Mouse (Mus musculus) midbrain, postnatal 0 days (tissue): ENCODE results near the gene Arhgap15. TPM values are rescaled to one million over a fixed set of nuclear protein-coding genes. Genes with fewer than 3 reads are reported as not detected.

ENCODE experiments used
- ATAC-seq: fragments of 200-750 bp; cut with Nextera tagmentation; 2 replicates; pipeline ENCODE4 v1.8.0; 2017; ENCODE audit warnings: moderate number of reproducible peaks, mild to moderate bottlenecking, moderate TSS enrichment, moderate library complexity; ENCODE audit not compliant: low FRiP score
- DNase-seq: peaks from one replicate; pipeline ENCODE4 v3.0.0-alpha.2; 2015; ENCODE audit warnings: low spot score
- H3K27ac ChIP-seq: fragments of 300-500 bp; sonication (generic); 2 replicates; pipeline ENCODE4 v1.5.1; 2014; ENCODE audit warnings: low read depth, mild to moderate bottlenecking, low read length, mixed read lengths
- H3K27me3 ChIP-seq: fragments of 300-500 bp; sonication (generic); 2 replicates; pipeline ENCODE4 v1.6.1; 2014; ENCODE audit warnings: low read length, control low read depth, mixed read lengths; ENCODE audit not compliant: insufficient read depth
- H3K36me3 ChIP-seq: fragments of 300-500 bp; sonication (generic); 2 replicates; pipeline ENCODE4 v1.6.1; 2014; ENCODE audit warnings: low read length, control low read depth, mixed read lengths; ENCODE audit not compliant: insufficient read depth
- H3K4me1 ChIP-seq: fragments of 300-500 bp; sonication (generic); 2 replicates; pipeline ENCODE4 v1.6.1; 2014; ENCODE audit warnings: mild to moderate bottlenecking, control low read depth, antibody characterized with exemption, low read length, mixed read lengths; ENCODE audit not compliant: insufficient read depth
- H3K4me2 ChIP-seq: fragments of 300-500 bp; sonication (generic); 2 replicates; pipeline ENCODE4 v1.6.1; 2014; ENCODE audit warnings: low read depth, mild to moderate bottlenecking, low read length, mixed read lengths; ENCODE audit not compliant: poor library complexity, severe bottlenecking
- H3K4me3 ChIP-seq: fragments of 300-500 bp; sonication (generic); 2 replicates; pipeline ENCODE4 v1.5.1; 2014; ENCODE audit warnings: low read depth, mild to moderate bottlenecking, low read length, moderate library complexity
- H3K9ac ChIP-seq: fragments of 300-500 bp; sonication (generic); replicated peaks from 2 replicates; pipeline ENCODE4 v1.6.1; 2014; ENCODE audit warnings: mild to moderate bottlenecking, low read length, moderate library complexity, mixed read lengths; ENCODE audit not compliant: poor library complexity, severe bottlenecking
- H3K9me3 ChIP-seq: fragments of 300-500 bp; sonication (generic); 2 replicates; pipeline ENCODE4 v1.6.1; 2016; ENCODE audit warnings: low read length, control low read depth
- CTCF ChIP-seq: IDR thresholded peaks from 2 replicates; pipeline ENCODE4 v1.5.1; 2016; ENCODE audit warnings: antibody characterized with exemption, mild to moderate bottlenecking
- WGBS: fragments of 180-500 bp; shearing (Covaris S2); extraction: QIAGEN DNeasy Blood & Tissue Kit; methylation state at CpG from one replicate; pipeline ENCODE4 v1.1.7; 2014; 5-methylcytosine and 5-hydroxymethylcytosine counted together
- polyA plus RNA-seq: library from polyadenylated mRNA; unstranded; fragments of >200 nt; fragmentation: Nextera tagmentation; extraction: Ambion mirVana; gene quantifications from 2 replicates; pipeline ENCODE4 v1.2.1, GENCODE M21; 2015
- total RNA-seq: library from RNA; depleted of rRNA; stranded (reverse); fragments of >200 nt; gene quantifications from 2 replicates; pipeline ENCODE4 v1.2.3, GENCODE M21; 2014

The Arhgap15 gene
- total and polyA plus RNA-seq, 2 experiments from 2014 or later = 0.77 to 1.2 TPM

DNA sequence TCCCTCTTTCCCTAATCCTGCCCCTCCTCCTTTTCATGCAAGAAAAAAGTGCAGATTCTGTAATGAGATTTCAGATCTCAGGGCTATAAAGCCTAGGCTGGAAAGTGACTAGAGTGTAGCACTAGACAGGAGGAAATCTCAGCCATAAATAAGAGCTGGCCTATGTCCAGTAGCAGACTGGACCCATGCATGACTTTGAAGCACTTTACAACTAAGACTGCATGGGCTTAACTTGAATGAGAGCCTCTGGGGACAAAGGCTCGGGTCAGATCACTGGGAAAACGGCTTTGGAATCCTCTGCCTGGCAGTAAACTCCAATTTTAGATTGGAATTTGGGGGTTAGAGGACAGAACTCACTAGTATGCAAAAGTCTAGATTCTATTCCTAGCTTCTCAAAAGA is 585.9 kb downstream of the Arhgap15 start:
- Histone ChIP-seq H3K9me3 (no peaks in the 10 kb centered on the region), H3K4me3 (no peak overlapping the region), H3K4me1 (no peaks in the 10 kb centered on the region), H3K27ac (no peak overlapping the region), H3K4me2 (no peak overlapping the region), H3K36me3 (no peaks in the 10 kb centered on the region), H3K9ac (no peak overlapping the region), H3K27me3 (no peaks in the 10 kb centered on the region)
- WGBS = 28% methylated on average over 2 of the region's 2 CpGs
- ATAC-seq (no peak), DNase-seq (no peak)
- no peak for TF ChIP-seq CTCF

- Histone ChIP-seq H3K27ac (no peak overlapping the region), H3K27me3 (no peaks in the 10 kb centered on the region), H3K36me3 (no peaks in the 10 kb centered on the region), H3K4me1 (no peaks in the 10 kb centered on the region), H3K9ac (no peak overlapping the region), H3K4me3 (no peak overlapping the region), H3K9me3 (no peaks in the 10 kb centered on the region), H3K4me2 (no peak overlapping the region)
- TF ChIP-seq CTCF = peak; percentile 32
- 81% methylated on average over 5 of the region's 5 CpGs for WGBS
- DNase-seq = no peak
- no peak for ATAC-seq
These were observed 588.2 kb downstream of the Arhgap15 start for GRCm38 (mm10) chr2:44336720-44337354.

DNA sequence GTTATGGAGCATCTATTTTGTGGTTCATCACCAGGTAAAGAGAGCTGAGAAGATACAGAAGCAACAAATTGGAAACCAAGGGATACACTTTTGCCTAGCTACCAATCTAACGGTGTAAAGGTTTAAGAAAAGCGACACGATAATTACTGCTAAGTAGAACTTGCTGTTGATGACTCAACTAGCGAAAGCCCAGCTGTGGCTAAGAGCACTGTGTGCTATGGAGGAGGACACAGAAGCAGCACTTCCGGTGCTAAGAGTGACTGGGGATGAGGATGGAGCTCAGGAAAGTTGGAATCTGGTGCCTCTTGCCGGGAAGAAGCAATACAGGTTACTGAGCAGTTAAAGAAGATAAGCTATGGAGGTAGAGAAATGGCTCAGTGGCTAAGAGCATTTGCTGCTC is 589.8 kb downstream of the Arhgap15 start:
- no peaks in the 10 kb centered on the region for H3K27me3 ChIP-seq
- WGBS = 94% methylated on average over 6 of the region's 6 CpGs
- H3K36me3 ChIP-seq = no peaks in the 10 kb centered on the region
- DNase-seq = no peak
- no peaks in the 10 kb centered on the region for H3K4me1 ChIP-seq
- H3K9me3 ChIP-seq = no peaks in the 10 kb centered on the region
- H3K9ac ChIP-seq = no peak overlapping the region
- TF ChIP-seq CTCF = no peak
- ATAC-seq = no peak
- no peak overlapping the region for H3K4me3 ChIP-seq
- H3K27ac ChIP-seq = no peak overlapping the region
- no peak overlapping the region for H3K4me2 ChIP-seq

- Histone ChIP-seq H3K4me3 (no peak overlapping the region), H3K27ac (no peak overlapping the region), H3K27me3 (no peaks in the 10 kb centered on the region), H3K9me3 (no peaks in the 10 kb centered on the region), H3K4me2 (no peak overlapping the region), H3K9ac (no peak overlapping the region), H3K36me3 (no peaks in the 10 kb centered on the region), H3K4me1 (no peaks in the 10 kb centered on the region)
- TF ChIP-seq CTCF = no peak
- ATAC-seq (no peak), DNase-seq (no peak)
- 82% methylated on average over 10 of the region's 10 CpGs for WGBS
These were observed 592.5 kb downstream of the Arhgap15 start for GRCm38 (mm10) chr2:44341091-44341571.

GRCm38 (mm10) chr2:44344861-44345260 is 596.2 kb downstream of the Arhgap15 start:
- H3K27ac ChIP-seq = no peak overlapping the region
- ATAC-seq (no peak), DNase-seq (no peak)
- no peaks in the 10 kb centered on the region for H3K4me1 ChIP-seq
- H3K4me2 ChIP-seq = no peak overlapping the region
- H3K4me3 ChIP-seq = no peak overlapping the region
- no peak for TF ChIP-seq CTCF
- H3K36me3 ChIP-seq = no peaks in the 10 kb centered on the region
- no peak overlapping the region for H3K9ac ChIP-seq
- no peaks in the 10 kb centered on the region for H3K27me3 ChIP-seq
- no peaks in the 10 kb centered on the region for H3K9me3 ChIP-seq
- 95% methylated on average over 8 of the region's 8 CpGs for WGBS

- no peak overlapping the region for H3K4me3 ChIP-seq
- TF ChIP-seq CTCF = no peak
- H3K9me3 ChIP-seq = no peaks in the 10 kb centered on the region
- no peaks in the 10 kb centered on the region for H3K27me3 ChIP-seq
- WGBS = 93% methylated on average over 5 of the region's 5 CpGs
- ATAC-seq (no peak), DNase-seq (no peak)
- no peak overlapping the region for H3K27ac ChIP-seq
- no peak overlapping the region for H3K9ac ChIP-seq
- H3K4me1 ChIP-seq = no peaks in the 10 kb centered on the region
- no peaks in the 10 kb centered on the region for H3K36me3 ChIP-seq
- H3K4me2 ChIP-seq = no peak overlapping the region
These were observed 596.8 kb downstream of the Arhgap15 start for GRCm38 (mm10) chr2:44345325-44345945.
